Comparison of ENCODE assay signal across 22 mouse cellular contexts in the genomic region with DNA sequence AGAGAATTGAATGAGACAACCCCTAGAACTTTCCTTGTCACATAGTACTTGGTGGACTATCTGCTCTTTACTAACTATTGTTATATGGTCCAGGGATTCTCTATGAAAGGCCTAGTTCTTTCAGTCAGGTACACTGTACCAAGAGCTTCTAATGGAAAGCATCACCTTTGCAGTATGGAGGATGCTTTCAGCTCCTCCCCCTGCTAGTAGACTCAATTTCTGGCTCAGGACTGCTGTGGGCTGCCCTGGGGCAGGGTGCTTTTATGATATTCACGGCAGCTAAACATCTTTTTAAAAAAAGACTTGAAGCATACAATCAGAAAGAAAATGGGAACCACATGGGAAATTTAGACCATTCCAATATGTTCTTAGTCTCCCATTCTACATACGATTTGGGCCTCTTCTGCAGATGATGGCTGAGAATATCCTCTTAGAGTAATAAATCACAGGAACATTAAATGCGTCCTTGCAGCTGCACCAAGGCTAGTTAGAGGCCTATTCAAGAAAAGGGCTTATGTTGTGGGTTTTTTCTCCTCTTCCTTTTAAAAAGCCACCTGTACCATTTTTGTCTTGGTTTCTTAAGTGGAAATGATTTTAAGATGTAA.
DNase-seq lines count a peak whose midpoint lies in the region; ATAC-seq and TF ChIP-seq lines count a peak whose summit lies in the region.
"Had no signal": no experiment of that assay in that cellular context is flagged by ENCODE, and none has a peak within 500 bp of the region (broad histone marks: within the 10 kb centered on the region; RNA-seq: fewer than 3 reads in every experiment).

No protein-coding gene starts in this region.

- no peaks in the 10 kb centered on the region for H3K9me3 ChIP-seq in forebrain, postnatal 0 days (ENCODE audit: low read length)
- no peaks in the 10 kb centered on the region for H3K9me3 ChIP-seq in forebrain, embryonic 10.5 days
- H3K9me3 ChIP-seq in embryonic facial prominence, embryonic 14.5 days (ENCODE audit: control insufficient read depth, low read length): no peaks in the 10 kb centered on the region
- no peaks in the 10 kb centered on the region for H3K9me3 ChIP-seq in limb, embryonic 15.5 days
- H3K9me3 ChIP-seq: heart, embryonic 15.5 days; intestine, embryonic 15.5 days; neural tube, embryonic 15.5 days had no signal

- no peaks in the 10 kb centered on the region for H3K27me3 ChIP-seq in forebrain, postnatal 0 days (ENCODE audit: insufficient read depth, low read length)
- no peaks in the 10 kb centered on the region for H3K27me3 ChIP-seq in forebrain, embryonic 10.5 days (ENCODE audit: poor library complexity, severe bottlenecking)
- no peaks in the 10 kb centered on the region for H3K27me3 ChIP-seq in embryonic facial prominence, embryonic 14.5 days (replicated peaks; ENCODE audit: control insufficient read depth, insufficient read depth, low read length)
- H3K27me3 ChIP-seq in limb, embryonic 15.5 days: no peaks in the 10 kb centered on the region
- H3K27me3 ChIP-seq: CH12.LX; heart, embryonic 15.5 days; intestine, embryonic 15.5 days; neural tube, embryonic 15.5 days had no signal

- no peak overlapping the region for H3K27ac ChIP-seq in forebrain, postnatal 0 days (ENCODE audit: low read depth, low read length)
- H3K27ac ChIP-seq in forebrain, embryonic 10.5 days: no peak overlapping the region
- H3K27ac ChIP-seq in embryonic facial prominence, embryonic 14.5 days (replicated peaks; ENCODE audit: low read depth, low read length): peak overlapping the region; percentile 28; the same call in 1 of the 2 replicates
- peak overlapping the region; percentile 22; the same call in 1 of the 2 replicates for H3K27ac ChIP-seq in limb, embryonic 15.5 days
- H3K27ac ChIP-seq: heart, embryonic 15.5 days; hindbrain, postnatal 0 days; intestine, embryonic 15.5 days; liver, embryonic 14.5 days; macrophage; neural tube, embryonic 15.5 days had no signal

- TF ChIP-seq CTCF in forebrain, postnatal 0 days (IDR thresholded peaks at IDR 0.05; ENCODE audit: low read depth): no peak

- H3K4me3 ChIP-seq in forebrain, postnatal 0 days (ENCODE audit: low read depth, low read length): no peak overlapping the region
- H3K4me3 ChIP-seq in forebrain, embryonic 10.5 days: no peak overlapping the region
- no peak overlapping the region for H3K4me3 ChIP-seq in embryonic facial prominence, embryonic 14.5 days (ENCODE audit: low read depth, low read length)
- H3K4me3 ChIP-seq in limb, embryonic 15.5 days: no peak overlapping the region
- H3K4me3 ChIP-seq: heart, embryonic 15.5 days; intestine, embryonic 15.5 days; neural tube, embryonic 15.5 days had no signal

- H3K4me1 ChIP-seq in forebrain, postnatal 0 days (ENCODE audit: insufficient read depth): no peaks in the 10 kb centered on the region
- no peaks in the 10 kb centered on the region for H3K4me1 ChIP-seq in forebrain, embryonic 10.5 days
- peaks cover 3% of the 10 kb centered on the region; the same call in 1 of the 2 replicates for H3K4me1 ChIP-seq in embryonic facial prominence, embryonic 14.5 days (ENCODE audit: control insufficient read depth, insufficient read depth, low read length)
- no peaks in the 10 kb centered on the region for H3K4me1 ChIP-seq in limb, embryonic 15.5 days
- H3K4me1 ChIP-seq: heart, embryonic 15.5 days; intestine, embryonic 15.5 days; neural tube, embryonic 15.5 days had no signal

- WGBS in forebrain, postnatal 0 days: 49% methylated on average over 3 of the region's 3 CpGs
- WGBS in forebrain, embryonic 10.5 days: 74% methylated on average over 3 of the region's 3 CpGs
- 38% methylated on average over 3 of the region's 3 CpGs for WGBS in embryonic facial prominence, embryonic 14.5 days
- 35% methylated on average over 3 of the region's 3 CpGs for whole genome bisulfite sequencing in limb, embryonic 15.5 days

- peak; percentile 45; the same call in 1 of the 2 replicates for ATAC-seq in forebrain, postnatal 0 days
- ATAC-seq in embryonic facial prominence, embryonic 14.5 days (ENCODE audit: low read depth): peak; percentile 48; the same call in 1 of the 2 replicates
- no peak for ATAC-seq in limb, embryonic 15.5 days (ENCODE audit: insufficient number of reproducible peaks, low FRiP score, low TSS enrichment, low read depth)
- no peak for ATAC-seq in monocyte, adult 5-6 weeks (replicated peaks; ENCODE audit: insufficient number of reproducible peaks, low FRiP score, low TSS enrichment, poor library complexity, severe bottlenecking)
- ATAC-seq: hindbrain, postnatal 0 days had no signal

- DNase-seq in forebrain, postnatal 0 days: no peak
- DNase-seq in forebrain, embryonic 10.5 days (ENCODE audit: extremely low spot score, low spot score): no peak
- DNase-seq in brain, adult 2 months (ENCODE audit: low read depth, low spot score): peak; percentile 5
- DNase-seq in embryonic facial prominence, embryonic 14.5 days (ENCODE audit: low spot score): peak; percentile 71
- no peak for DNase-seq in cerebellum, postnatal 36 days
- DNase-seq: cerebellum, adult 11 months; cerebellum, adult 9-10 months; layer of hippocampus, postnatal 36 days; liver; lung, adult 2 months; midbrain, embryonic 14.5 days; retina, postnatal 1 day; right cerebral cortex, postnatal 14 days had no signal

- H3K9ac ChIP-seq in forebrain, postnatal 0 days: no peak overlapping the region
- no peak overlapping the region for H3K9ac ChIP-seq in embryonic facial prominence, embryonic 14.5 days (ENCODE audit: low read depth, low read length)
- H3K9ac ChIP-seq in limb, embryonic 15.5 days: no peak overlapping the region
- H3K9ac ChIP-seq: heart, embryonic 15.5 days; intestine, embryonic 15.5 days; liver, embryonic 14.5 days; neural tube, embryonic 15.5 days had no signal

- no peak overlapping the region for H3K4me2 ChIP-seq in forebrain, postnatal 0 days (ENCODE audit: low read depth)
- H3K4me2 ChIP-seq in embryonic facial prominence, embryonic 14.5 days (ENCODE audit: low read depth, low read length): no peak overlapping the region
- no peak overlapping the region for H3K4me2 ChIP-seq in limb, embryonic 15.5 days
- H3K4me2 ChIP-seq: heart, embryonic 15.5 days; intestine, embryonic 15.5 days; neural tube, embryonic 15.5 days had no signal

- H3K36me3 ChIP-seq in forebrain, postnatal 0 days (ENCODE audit: insufficient read depth): no peaks in the 10 kb centered on the region
- H3K36me3 ChIP-seq in forebrain, embryonic 10.5 days (replicated peaks): no peaks in the 10 kb centered on the region
- H3K36me3 ChIP-seq in embryonic facial prominence, embryonic 14.5 days (ENCODE audit: control insufficient read depth, insufficient read depth, low read length): no peaks in the 10 kb centered on the region
- H3K36me3 ChIP-seq in limb, embryonic 15.5 days: no peaks in the 10 kb centered on the region
- H3K36me3 ChIP-seq: heart, embryonic 15.5 days; intestine, embryonic 15.5 days; neural tube, embryonic 15.5 days had no signal

Comparison
In these comparisons a context has a peak if more than half of its experiments do, and no peak if none do; other contexts are left out.
1. ATAC-seq: peak in forebrain, postnatal 0 days (single experiment) and embryonic facial prominence, embryonic 14.5 days (single experiment); none in limb, embryonic 15.5 days (single experiment) and monocyte, adult 5-6 weeks (single experiment).
2. DNase-seq: peak in brain, adult 2 months (single experiment) and embryonic facial prominence, embryonic 14.5 days (single experiment); none in forebrain, postnatal 0 days (single experiment), forebrain, embryonic 10.5 days (single experiment) and cerebellum, postnatal 36 days (0 of 2).
3. H3K27ac ChIP-seq: peak in embryonic facial prominence, embryonic 14.5 days (single experiment) and limb, embryonic 15.5 days (single experiment); none in forebrain, postnatal 0 days (single experiment) and forebrain, embryonic 10.5 days (single experiment).